Mouse (Mus musculus) neural tube, embryonic 10.5 days (tissue): Measurements from ENCODE around the gene Gfy.
"Not testable (repeated sequence)": the region's sequence is repeated elsewhere in the genome, so short reads cannot be mapped to it uniquely, and the experiment has no call there.

Experiments
- DNase-seq: peaks from one replicate; pipeline ENCODE4 v3.0.0-alpha.2; 2017; ENCODE audit warnings: low spot score; ENCODE audit errors: extremely low spot score

The Gfy gene

DNA sequence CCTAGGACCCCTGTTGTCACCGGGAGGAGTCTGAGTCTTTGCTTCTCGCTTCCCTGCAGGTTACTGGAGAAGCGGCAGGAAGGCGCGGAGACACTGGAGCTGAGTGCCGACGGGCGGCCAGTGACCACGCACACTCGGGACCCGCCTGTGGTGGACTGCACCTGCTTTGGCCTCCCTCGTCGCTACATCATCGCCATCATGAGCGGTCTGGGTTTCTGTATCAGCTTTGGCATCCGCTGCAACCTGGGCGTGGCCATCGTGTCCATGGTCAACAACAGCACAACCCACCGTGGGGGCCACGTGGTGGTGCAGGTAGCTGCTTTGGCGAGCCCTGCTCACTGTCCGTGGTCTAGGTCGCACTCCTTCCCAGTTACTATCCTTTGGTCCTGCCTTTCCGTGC, 10.7 kb downstream of the Gfy start:
- DNase-seq: no peak

DNA sequence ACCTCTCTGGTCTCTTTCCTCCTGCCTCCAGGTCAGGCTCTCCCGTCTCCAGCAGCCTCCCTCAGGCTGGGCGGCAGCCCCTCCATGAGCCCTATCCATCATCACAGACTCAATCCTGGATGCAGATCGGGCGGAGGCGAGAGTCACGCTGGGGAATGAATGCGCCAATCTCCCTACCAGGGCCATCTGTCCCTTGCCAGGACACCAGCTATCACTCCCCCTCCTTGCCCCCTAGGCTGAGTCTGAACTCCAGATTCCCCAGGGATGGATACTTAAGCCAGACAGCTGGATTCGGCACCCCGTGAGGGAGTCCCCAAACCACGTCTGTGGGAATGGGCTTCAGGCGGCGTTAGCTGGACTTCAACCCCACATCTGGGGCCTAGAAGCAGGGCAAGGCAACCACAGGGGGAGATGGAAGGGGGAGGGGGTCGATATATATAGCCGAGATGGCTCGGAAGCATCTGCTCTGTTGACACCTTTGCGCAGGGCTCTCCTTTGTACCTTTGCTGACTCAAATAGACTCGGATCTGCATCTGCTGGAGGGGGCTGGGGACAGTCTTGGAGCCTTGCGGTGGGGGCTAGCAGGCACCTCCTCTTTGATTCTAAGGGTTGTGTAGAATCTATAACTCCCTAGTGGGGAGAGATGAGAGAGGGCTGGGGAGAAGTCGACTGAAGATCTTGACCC, 11.5 kb downstream of the Gfy start:
- DNase-seq: peak; percentile 38

- no peak for DNase-seq
Measured at GRCm38 (mm10) chr7:45166950-45167401, 12.4 kb downstream of the Gfy start.

DNA sequence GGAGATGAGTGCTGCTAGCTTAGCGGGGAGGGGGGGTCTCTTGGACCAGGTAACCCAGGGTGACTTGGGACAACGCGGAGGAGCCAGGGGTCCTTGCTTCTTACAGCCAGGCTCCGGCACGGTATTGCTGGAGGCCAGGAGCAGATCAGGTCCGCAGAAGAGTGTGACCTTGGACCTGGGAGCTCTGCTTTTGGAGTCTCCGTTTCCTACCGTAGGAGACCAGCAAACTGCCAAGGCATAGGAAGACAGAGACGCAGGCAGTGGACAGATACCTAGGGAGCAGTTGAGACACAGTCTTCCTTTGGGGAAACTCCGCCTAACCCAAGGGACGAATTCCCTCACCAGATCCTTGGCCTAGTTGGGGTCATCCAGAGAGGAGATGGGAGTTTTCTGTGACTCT, 13.7 kb downstream of the Gfy start:
- DNase-seq: no peak

DNA sequence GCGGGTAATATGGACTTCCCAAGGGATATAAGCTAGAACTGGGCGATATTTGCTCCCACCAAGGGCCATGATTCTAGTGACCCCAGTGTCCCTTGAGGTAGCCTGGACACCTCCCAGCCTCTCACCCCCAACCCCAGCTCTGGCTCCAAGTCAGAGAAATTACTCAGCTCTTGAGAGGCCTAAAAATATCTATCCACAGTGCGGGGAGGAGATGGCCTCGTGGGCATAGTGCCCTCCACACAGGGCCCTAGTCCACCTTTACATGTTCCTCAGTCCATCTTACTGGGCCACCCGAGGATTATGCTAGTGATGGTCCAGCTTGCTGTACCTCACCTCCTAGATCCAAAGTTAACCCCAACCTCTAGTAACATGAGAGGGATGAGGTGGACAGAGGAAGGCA, 14.5 kb downstream of the Gfy start:
- no peak for DNase-seq

DNA sequence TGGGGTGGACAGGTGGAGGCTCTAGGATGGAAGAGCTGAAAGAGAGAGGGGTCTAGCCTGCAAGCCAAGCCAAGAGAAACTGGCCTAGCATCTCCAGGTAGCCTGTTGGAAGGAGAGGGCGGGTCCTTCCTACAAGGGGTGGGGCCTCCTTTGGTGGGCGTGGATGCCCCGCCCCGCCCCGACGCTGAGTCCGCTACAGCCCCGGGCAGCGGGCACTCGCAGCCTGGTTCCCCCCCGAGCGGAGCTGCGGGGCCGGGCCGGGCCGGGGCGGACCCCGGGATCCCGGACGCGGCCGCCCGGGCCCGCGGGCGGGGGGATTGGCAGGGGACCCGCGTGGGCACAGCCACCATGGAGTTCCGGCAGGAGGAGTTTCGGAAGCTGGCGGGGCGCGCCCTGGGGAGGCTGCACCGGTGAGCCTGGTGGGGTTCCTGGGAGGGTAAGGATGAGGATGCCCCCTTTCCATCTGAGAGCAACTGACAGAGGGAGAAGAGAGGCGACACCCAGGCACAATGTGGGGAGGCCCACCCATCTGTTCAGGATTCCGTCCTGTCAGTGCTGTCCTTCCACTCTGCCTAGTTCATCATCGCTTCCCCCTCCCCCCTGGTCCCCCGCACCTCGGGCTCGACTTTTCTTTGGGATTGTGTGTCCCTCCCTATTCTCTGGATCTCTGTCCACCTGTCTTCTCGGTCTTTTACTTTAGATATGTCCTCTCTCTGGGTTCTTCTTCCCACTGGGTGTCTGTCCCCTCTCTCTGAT, 15.5 kb downstream of the Gfy start, which contains the start of gene Slc17a7:
Gene Slc17a7, plus strand, starts transcription at position 215 of the 756 bp plus-strand sequence.
- no peak for DNase-seq

- no peak for DNase-seq
Measured at GRCm38 (mm10) chr7:45162996-45163615, 16.3 kb downstream of the Gfy start.

DNA sequence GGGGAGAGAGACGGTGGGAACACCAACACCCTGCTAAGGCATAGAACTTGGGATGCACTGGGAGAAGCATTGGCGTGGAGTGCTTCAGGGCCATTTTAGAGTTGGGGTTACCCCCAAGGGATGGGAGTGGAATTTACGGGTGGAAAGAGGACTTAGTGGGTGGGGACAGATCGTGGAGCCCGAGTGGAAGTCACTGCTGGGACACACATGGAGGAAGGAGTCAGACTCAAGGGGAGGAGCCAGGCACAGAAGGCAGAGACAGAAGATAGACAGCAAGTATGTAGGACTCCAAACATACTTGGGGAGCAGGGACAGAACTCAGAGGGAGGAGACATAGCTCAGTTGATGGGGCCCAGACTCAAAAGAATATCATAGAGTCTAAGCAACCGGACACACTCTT, 16.8 kb downstream of the Gfy start:
- no peak for DNase-seq

DNA sequence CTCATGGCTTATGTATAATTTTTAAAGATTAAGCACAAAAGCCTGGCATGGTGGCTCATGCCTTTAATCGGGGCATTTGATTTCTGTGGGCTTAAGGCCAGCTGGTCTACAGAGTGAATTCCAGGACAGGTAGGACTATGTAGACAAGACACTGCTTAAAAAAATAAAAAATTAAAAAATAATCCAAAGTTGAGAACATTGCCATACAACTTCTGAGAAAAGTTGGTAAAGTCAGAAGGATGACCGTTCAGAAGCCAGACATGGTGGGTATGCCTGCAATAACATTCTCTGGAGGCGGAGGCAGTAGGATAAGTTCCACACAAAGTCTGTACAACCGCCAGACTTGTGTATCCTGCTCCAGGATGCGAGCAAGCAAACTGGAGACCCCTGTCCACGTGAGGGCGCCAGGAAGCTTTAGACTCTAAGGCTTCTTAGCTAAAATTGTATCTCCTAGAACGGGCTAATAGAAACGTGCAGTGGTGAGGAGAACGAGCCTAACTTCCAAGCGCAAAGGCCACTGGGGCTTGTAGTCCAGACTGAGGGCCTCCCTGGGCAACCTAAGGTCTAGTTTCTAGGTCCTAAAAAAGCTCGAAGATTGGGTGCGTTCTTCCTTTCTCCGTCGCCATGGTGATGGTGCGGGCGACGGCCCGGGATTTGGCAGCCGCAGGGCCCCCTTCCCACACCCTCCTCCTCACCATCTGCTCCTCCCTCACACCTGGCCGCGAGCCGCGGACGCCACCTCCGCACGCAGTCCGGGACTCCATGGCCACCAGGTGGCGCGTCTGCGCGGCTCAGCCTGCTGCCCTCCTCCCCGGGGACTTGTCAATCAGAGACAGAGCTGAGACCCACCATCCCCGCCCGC, 17.5 kb downstream of the Gfy start:
- DNase-seq: peak; percentile 92

- no peak for DNase-seq
Measured at GRCm38 (mm10) chr7:45160866-45161265, 18.5 kb downstream of the Gfy start.

GRCm38 (mm10) chr7:45160316-45160800, 19.0 kb downstream of the Gfy start:
- DNase-seq: no peak

- no peak for DNase-seq
Measured at GRCm38 (mm10) chr7:45158991-45159390, 20.4 kb downstream of the Gfy start.

- no peak for DNase-seq
Measured at GRCm38 (mm10) chr7:45157459-45157858, 21.9 kb downstream of the Gfy start.

- no peak for DNase-seq
Measured at GRCm38 (mm10) chr7:45156206-45156605, 23.2 kb downstream of the Gfy start.

GRCm38 (mm10) chr7:45155590-45155989, 23.8 kb downstream of the Gfy start:
- DNase-seq: no peak

GRCm38 (mm10) chr7:45154993-45155514, 24.3 kb downstream of the Gfy start:
- no peak for DNase-seq

- peak; percentile 97 for DNase-seq
Measured at GRCm38 (mm10) chr7:45154096-45154992, 25.0 kb downstream of the Gfy start, which contains the start of the genes Pih1d1 and Aldh16a1. Pih1d1 (plus strand) TSS chr7:45154303. Aldh16a1 (minus strand) TSS chr7:45154584.

GRCm38 (mm10) chr7:45153586-45153985, 25.8 kb downstream of the Gfy start:
- DNase-seq: no peak

DNA sequence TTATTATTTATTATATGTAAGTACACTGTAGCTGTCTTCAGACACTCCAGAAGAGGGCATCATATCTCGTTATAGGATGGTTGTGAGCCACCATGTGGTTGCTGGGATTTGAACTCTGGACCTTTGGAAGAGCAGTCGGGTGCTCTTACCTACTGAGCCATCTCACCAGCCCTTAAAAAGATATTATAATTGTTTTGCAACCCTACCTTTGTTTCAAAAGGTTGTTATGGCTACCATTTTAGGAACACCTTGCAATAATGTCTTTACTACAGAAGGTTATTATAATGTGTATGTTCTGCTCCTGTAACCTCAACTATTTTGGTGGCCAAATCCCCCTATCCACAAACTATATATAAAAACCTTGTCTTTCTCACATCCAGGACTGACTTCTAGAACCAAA, 26.3 kb downstream of the Gfy start:
- not testable (repeated sequence) for DNase-seq

DNA sequence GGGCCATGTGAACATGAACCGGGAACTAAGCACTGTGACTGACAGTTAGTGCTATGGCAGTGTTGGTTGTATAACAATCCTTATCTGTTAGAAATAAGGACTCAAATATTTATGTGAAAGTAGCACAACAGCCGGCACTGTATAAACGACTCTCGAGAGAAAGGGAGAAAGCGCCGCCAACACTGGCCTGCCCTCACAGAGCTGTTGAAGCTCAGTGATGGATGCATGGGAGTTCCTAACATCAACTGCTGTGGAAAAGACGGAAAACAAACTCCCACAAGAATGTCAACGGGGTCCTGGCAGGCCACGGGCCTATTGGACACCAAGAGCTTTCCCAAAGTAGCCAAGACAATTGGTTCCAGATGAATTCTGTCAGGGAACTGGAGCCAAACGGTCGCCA, 28.1 kb downstream of the Gfy start:
- peak; percentile 21 for DNase-seq
